Mouse (Mus musculus) ES-Bruce4 (cell line): ENCODE data around the gene Plekha6. TPM values are rescaled to one million over a fixed set of nuclear protein-coding genes. Genes with fewer than 3 reads are reported as not detected.

Source experiments
- H3K27ac ChIP-seq: 2 replicates; pipeline ENCODE4 v1.5.1; 2012; ENCODE audit warnings: low read length, inconsistent platforms; ENCODE audit not compliant: insufficient read depth
- H3K27me3 ChIP-seq: 2 replicates; pipeline ENCODE4 v1.6.1; 2012; ENCODE audit warnings: mild to moderate bottlenecking, low read length, inconsistent platforms; ENCODE audit not compliant: control insufficient read depth, poor library complexity, insufficient read depth, severe bottlenecking
- H3K36me3 ChIP-seq: 2 replicates; pipeline ENCODE4 v1.6.1; 2012; ENCODE audit warnings: inconsistent platforms, mild to moderate bottlenecking, low read length, moderate library complexity; ENCODE audit not compliant: control insufficient read depth, poor library complexity, insufficient read depth, severe bottlenecking
- H3K4me1 ChIP-seq: one replicate; pipeline ENCODE4 v1.8.1; 2011; ENCODE audit warnings: low read length; ENCODE audit not compliant: control insufficient read depth, insufficient read depth
- H3K4me3 ChIP-seq: 2 replicates; pipeline ENCODE4 v1.5.1; 2011; ENCODE audit warnings: low read depth, mild to moderate bottlenecking, low read length
- H3K9ac ChIP-seq: 2 replicates; pipeline ENCODE4 v1.6.1; 2012; ENCODE audit warnings: low read depth, mild to moderate bottlenecking, inconsistent platforms; ENCODE audit not compliant: poor library complexity, severe bottlenecking
- H3K9me3 ChIP-seq: replicated peaks from 2 replicates; pipeline ENCODE4 v1.6.1; 2012; ENCODE audit warnings: mild to moderate bottlenecking, low read length, inconsistent platforms; ENCODE audit not compliant: control insufficient read depth, poor library complexity, insufficient read depth, severe bottlenecking
- CTCF ChIP-seq: IDR thresholded peaks from one replicate; pipeline ENCODE4 v1.8.1; 2011; ENCODE audit warnings: low read depth, low read length
- EP300 ChIP-seq: IDR thresholded peaks from 2 replicates; pipeline ENCODE4 v1.6.1; 2011; ENCODE audit warnings: low read depth, low read length; ENCODE audit not compliant: insufficient read depth
- POLR2A ChIP-seq: IDR thresholded peaks from one replicate; pipeline ENCODE4 v1.8.1; 2011; ENCODE audit warnings: low read length; ENCODE audit not compliant: insufficient read depth
- polyA plus RNA-seq: library from polyadenylated mRNA; stranded (reverse); fragments of >200 nt; gene quantifications from 2 replicates; pipeline ENCODE4 v1.2.4, GENCODE M21; 2011; ENCODE audit warnings: low read depth; ENCODE audit not compliant: missing spikeins, insufficient read depth, insufficient read length

The Plekha6 gene
- polyA plus RNA-seq, 1 experiment: 1.3 TPM

DNA sequence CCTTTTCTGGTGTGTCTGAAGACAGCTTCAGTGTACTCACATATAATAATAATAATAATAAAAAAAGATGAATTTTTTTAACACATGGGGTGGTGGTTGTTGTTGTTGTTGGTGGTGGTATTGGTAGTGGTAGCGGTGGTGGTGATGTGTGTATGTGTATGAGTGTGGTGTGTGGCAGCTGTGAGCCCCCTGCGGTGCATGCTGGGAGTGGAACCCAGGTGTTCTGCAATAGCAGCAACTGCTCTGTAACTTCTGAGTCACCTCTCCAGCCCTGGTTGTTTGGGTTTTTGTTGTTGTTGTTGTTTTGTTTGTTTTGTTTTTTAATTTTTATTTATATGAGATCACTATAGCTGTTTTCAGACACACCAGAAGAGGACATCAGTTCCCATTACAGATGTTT is 13.5 kb upstream of the Plekha6 start:
- H3K9ac ChIP-seq: no peak overlapping the region
- H3K27ac ChIP-seq: no peak overlapping the region
- no peaks in the 10 kb centered on the region for H3K9me3 ChIP-seq
- TF ChIP-seq POLR2A (no peak), CTCF (no peak), EP300 (no peak)
- H3K4me1 ChIP-seq: no peaks in the 10 kb centered on the region
- no peaks in the 10 kb centered on the region for H3K27me3 ChIP-seq
- H3K36me3 ChIP-seq: no peaks in the 10 kb centered on the region
- H3K4me3 ChIP-seq: no peak overlapping the region

DNA sequence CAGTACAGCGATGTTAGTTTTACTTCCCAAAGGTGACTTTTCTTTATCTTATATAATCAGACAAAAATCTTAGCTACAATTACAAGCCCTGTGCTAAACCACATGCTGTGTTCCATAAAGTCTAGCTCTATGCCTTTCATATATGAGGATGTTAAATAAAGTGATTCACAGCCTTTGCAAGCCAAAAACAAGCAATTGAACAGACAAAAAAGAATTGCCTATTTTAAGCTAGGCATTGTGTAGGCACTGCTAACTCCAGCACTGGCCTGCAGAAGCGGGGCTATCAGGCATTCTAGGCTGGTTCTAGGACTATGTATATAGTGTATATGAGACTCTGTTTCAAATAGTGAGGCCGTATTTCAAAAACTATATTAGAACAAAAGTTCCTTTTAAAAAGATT is 11.8 kb upstream of the Plekha6 start:
- Histone ChIP-seq H3K27ac (no peak overlapping the region), H3K9me3 (no peaks in the 10 kb centered on the region), H3K4me1 (no peaks in the 10 kb centered on the region), H3K27me3 (no peaks in the 10 kb centered on the region), H3K9ac (no peak overlapping the region), H3K4me3 (no peak overlapping the region), H3K36me3 (no peaks in the 10 kb centered on the region)
- no peak for TF ChIP-seq CTCF
- no peak for TF ChIP-seq POLR2A
- TF ChIP-seq EP300: no peak

DNA sequence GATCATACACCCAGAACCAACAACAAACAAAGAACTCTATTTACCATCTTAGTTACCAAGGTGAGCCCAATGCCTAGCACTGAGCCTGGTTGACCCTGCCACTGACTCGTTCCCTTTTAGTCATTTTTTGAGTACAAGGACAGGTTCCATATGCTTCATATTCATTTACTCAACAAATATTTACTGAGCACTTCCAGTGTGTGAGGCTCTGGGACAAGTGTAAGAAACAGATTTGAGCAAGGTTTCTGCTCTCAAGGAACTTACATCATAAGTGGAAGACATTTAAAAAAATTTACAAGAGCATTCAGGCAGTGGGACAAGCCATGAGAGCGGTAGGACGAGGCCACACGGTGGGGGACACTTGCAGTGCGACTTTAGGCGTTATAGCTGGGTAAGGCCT is 8.7 kb upstream of the Plekha6 start:
- H3K4me1 ChIP-seq: no peaks in the 10 kb centered on the region
- H3K4me3 ChIP-seq: no peak overlapping the region
- TF ChIP-seq POLR2A: no peak
- no peaks in the 10 kb centered on the region for H3K27me3 ChIP-seq
- H3K27ac ChIP-seq: no peak overlapping the region
- H3K9ac ChIP-seq: no peak overlapping the region
- no peaks in the 10 kb centered on the region for H3K9me3 ChIP-seq
- H3K36me3 ChIP-seq: no peaks in the 10 kb centered on the region

GRCm38 (mm10) chr1:133159128-133159564 is 4.9 kb upstream of the Plekha6 start:
- Histone ChIP-seq H3K9ac (no peak overlapping the region), H3K36me3 (no peaks in the 10 kb centered on the region), H3K4me1 (no peaks in the 10 kb centered on the region), H3K4me3 (no peak overlapping the region), H3K9me3 (no peaks in the 10 kb centered on the region), H3K27ac (no peak overlapping the region), H3K27me3 (peaks cover 7% of the 10 kb centered on the region)
- TF ChIP-seq POLR2A (no peak), EP300 (no peak), CTCF (no peak)

- H3K9ac ChIP-seq: no peak overlapping the region
- H3K4me1 ChIP-seq: no peaks in the 10 kb centered on the region
- H3K4me3 ChIP-seq: no peak overlapping the region
- H3K36me3 ChIP-seq: no peaks in the 10 kb centered on the region
- no peaks in the 10 kb centered on the region for H3K9me3 ChIP-seq
- no peak overlapping the region for H3K27ac ChIP-seq
- H3K27me3 ChIP-seq: peaks cover 9% of the 10 kb centered on the region
- TF ChIP-seq POLR2A (no peak), EP300 (no peak), CTCF (no peak)
Measured at GRCm38 (mm10) chr1:133161559-133161958, 2.5 kb upstream of the Plekha6 start.

GRCm38 (mm10) chr1:133162046-133162445 is 2.0 kb upstream of the Plekha6 start:
- Histone ChIP-seq H3K27me3 (peaks cover 9% of the 10 kb centered on the region), H3K9me3 (no peaks in the 10 kb centered on the region), H3K9ac (no peak overlapping the region), H3K4me3 (no peak overlapping the region), H3K36me3 (no peaks in the 10 kb centered on the region), H3K4me1 (no peaks in the 10 kb centered on the region), H3K27ac (no peak overlapping the region)
- TF ChIP-seq EP300: no peak
- TF ChIP-seq POLR2A: no peak
- no peak for TF ChIP-seq CTCF

DNA sequence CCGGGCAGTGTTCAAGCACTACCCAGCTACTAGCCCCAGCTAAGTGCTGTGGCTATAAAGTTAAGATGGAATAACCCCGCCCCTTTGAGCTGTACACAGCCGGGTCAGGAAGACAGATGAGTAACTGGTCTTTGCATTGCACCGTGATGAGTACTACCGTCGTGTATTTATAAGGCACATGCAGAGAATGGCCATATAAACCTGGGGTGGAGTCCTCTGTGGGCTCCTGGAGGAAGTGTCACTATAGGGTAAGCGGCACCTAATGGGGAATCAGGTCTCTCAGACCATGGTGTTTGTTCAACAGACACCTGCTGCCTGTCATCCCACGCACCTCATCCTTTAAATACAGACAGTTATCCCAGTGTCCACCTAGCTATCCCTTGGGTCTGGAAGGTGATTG is 1.0 kb upstream of the Plekha6 start:
- Histone ChIP-seq H3K4me3 (no peak overlapping the region), H3K9ac (no peak overlapping the region), H3K27me3 (peaks cover 9% of the 10 kb centered on the region), H3K27ac (no peak overlapping the region), H3K4me1 (no peaks in the 10 kb centered on the region), H3K9me3 (no peaks in the 10 kb centered on the region), H3K36me3 (no peaks in the 10 kb centered on the region)
- TF ChIP-seq CTCF (no peak), POLR2A (no peak), EP300 (no peak)
